Mouse (Mus musculus) forebrain, embryonic 15.5 days (tissue): ENCODE measurements around the gene Crat. TPM values are rescaled to one million over a fixed set of nuclear protein-coding genes. Genes with fewer than 3 reads are reported as not detected.

Experiments used
- ATAC-seq: fragments of 200-750 bp; cut with Nextera tagmentation; replicated peaks from 2 replicates; pipeline ENCODE4 v1.8.0; 2017; ENCODE audit warnings: mild to moderate bottlenecking, moderate TSS enrichment, moderate library complexity
- H3K27ac ChIP-seq: fragments of 300-500 bp; sonication (generic); replicated peaks from 2 replicates; pipeline ENCODE4 v1.5.1; 2015; ENCODE audit warnings: mild to moderate bottlenecking, inconsistent platforms
- H3K27me3 ChIP-seq: fragments of 300-500 bp; sonication (generic); 2 replicates; pipeline ENCODE4 v1.6.1; 2015; ENCODE audit warnings: inconsistent platforms
- H3K36me3 ChIP-seq: fragments of 300-500 bp; sonication (generic); 2 replicates; pipeline ENCODE4 v1.6.1; 2015; ENCODE audit warnings: mild to moderate bottlenecking, inconsistent platforms
- H3K4me1 ChIP-seq: fragments of 300-500 bp; sonication (generic); 2 replicates; pipeline ENCODE4 v1.6.1; 2015; ENCODE audit warnings: inconsistent platforms
- H3K4me2 ChIP-seq: fragments of 300-500 bp; sonication (generic); replicated peaks from 2 replicates; pipeline ENCODE4 v1.6.1; 2015; ENCODE audit warnings: mild to moderate bottlenecking, inconsistent platforms
- H3K4me3 ChIP-seq: fragments of 300-500 bp; sonication (generic); 2 replicates; pipeline ENCODE4 v1.5.1; 2015; ENCODE audit warnings: mild to moderate bottlenecking, inconsistent platforms
- H3K9ac ChIP-seq: fragments of 300-500 bp; sonication (generic); replicated peaks from 2 replicates; pipeline ENCODE4 v1.6.1; 2015; ENCODE audit warnings: mild to moderate bottlenecking, inconsistent platforms
- H3K9me3 ChIP-seq: fragments of 300-500 bp; sonication (generic); 2 replicates; pipeline ENCODE4 v1.6.1; 2016; ENCODE audit warnings: inconsistent platforms
- WGBS: fragments of 180-500 bp; shearing (Covaris S2); methylation state at CpG from one replicate; pipeline ENCODE4 v1.1.7; 2015; ENCODE audit warnings: mixed read lengths; 5-methylcytosine and 5-hydroxymethylcytosine counted together
- polyA plus RNA-seq: library from polyadenylated mRNA; unstranded; fragments of >200 nt; fragmentation: Nextera tagmentation; extraction: Ambion mirVana; gene quantifications from 2 replicates; pipeline ENCODE4 v1.2.1, GENCODE M21; 2015

The Crat gene
- 20.5 and 22.6 TPM in 2 replicates for polyA plus RNA-seq

- H3K4me1 ChIP-seq, result peaks cover 48% of the 10 kb centered on the region
- H3K9ac ChIP-seq, result peak within 1 kb of the TSS; percentile 95
- H3K4me3 ChIP-seq, result peak within 1 kb of the TSS; percentile 93
- peak within 1 kb of the TSS; percentile 98 for H3K27ac ChIP-seq
- H3K36me3 ChIP-seq, result peaks cover 6% of the 10 kb centered on the region; the same call in 1 of the 2 replicates
- H3K4me2 ChIP-seq, result peak within 1 kb of the TSS; percentile 86
- ATAC-seq, result peak; percentile 88
- H3K9me3 ChIP-seq, result no peaks in the 10 kb centered on the region
- under 1% methylated on average over 58 of the region's 58 CpGs for WGBS
- H3K27me3 ChIP-seq, result no peaks in the 10 kb centered on the region
Observed at GRCm38 (mm10) chr2:30415157-30415935, at the start of gene Crat. TSS of gene Crat (minus strand) at chr2:30415813.

- ATAC-seq, result no peak
- H3K4me3 ChIP-seq, result no peak overlapping the region
Observed at GRCm38 (mm10) chr2:30464411-30464810, 48.8 kb upstream of the Crat start.

GRCm38 (mm10) chr2:30463904-30464330 is 48.3 kb upstream of the Crat start:
- peaks cover 13% of the 10 kb centered on the region for H3K4me1 ChIP-seq
- H3K27me3 ChIP-seq, result no peaks in the 10 kb centered on the region
- H3K9ac ChIP-seq, result no peak overlapping the region
- no peaks in the 10 kb centered on the region for H3K36me3 ChIP-seq
- H3K4me2 ChIP-seq, result peak overlapping the region; percentile 23
- 4% methylated on average over 9 of the region's 9 CpGs for WGBS
- H3K4me3 ChIP-seq, result peak overlapping the region; percentile 10
- no peak overlapping the region for H3K27ac ChIP-seq
- peak; percentile 62 for ATAC-seq
- no peaks in the 10 kb centered on the region for H3K9me3 ChIP-seq

More at GRCm38 (mm10) chr2:30464411-30464810, 48.8 kb upstream of the Crat start:
- Histone ChIP-seq H3K9ac (no peak overlapping the region), H3K36me3 (no peaks in the 10 kb centered on the region), H3K4me2 (peak overlapping the region; percentile 23; the same call in 1 of the 2 replicates), H3K27ac (no peak overlapping the region), H3K9me3 (no peaks in the 10 kb centered on the region), H3K27me3 (no peaks in the 10 kb centered on the region), H3K4me1 (peaks cover 17% of the 10 kb centered on the region)
- 66% methylated on average over 5 of the region's 5 CpGs for WGBS

- 35% methylated on average over 5 of the region's 5 CpGs for WGBS
- peaks cover 11% of the 10 kb centered on the region; the same call in 1 of the 2 replicates for H3K4me1 ChIP-seq
- H3K27ac ChIP-seq, result no peak overlapping the region
- no peak overlapping the region for H3K4me3 ChIP-seq
- H3K36me3 ChIP-seq, result no peaks in the 10 kb centered on the region
- H3K9me3 ChIP-seq, result no peaks in the 10 kb centered on the region
- no peaks in the 10 kb centered on the region for H3K27me3 ChIP-seq
- ATAC-seq, result no peak
- H3K4me2 ChIP-seq, result no peak overlapping the region
- no peak overlapping the region for H3K9ac ChIP-seq
Observed at GRCm38 (mm10) chr2:30463341-30463761, 47.7 kb upstream of the Crat start.

- Histone ChIP-seq H3K27me3 (no peaks in the 10 kb centered on the region), H3K4me2 (no peak overlapping the region), H3K9ac (no peak overlapping the region), H3K4me1 (peaks cover 11% of the 10 kb centered on the region; the same call in 1 of the 2 replicates), H3K27ac (no peak overlapping the region), H3K9me3 (no peaks in the 10 kb centered on the region), H3K36me3 (no peaks in the 10 kb centered on the region), H3K4me3 (no peak overlapping the region)
- WGBS, result 90% methylated on average over 6 of the region's 6 CpGs
- ATAC-seq, result no peak
Observed at GRCm38 (mm10) chr2:30459241-30459640, 43.6 kb upstream of the Crat start.

- Histone ChIP-seq H3K4me1 (peaks cover 3% of the 10 kb centered on the region; the same call in 1 of the 2 replicates), H3K4me2 (no peak overlapping the region), H3K9me3 (no peaks in the 10 kb centered on the region), H3K36me3 (no peaks in the 10 kb centered on the region), H3K9ac (no peak overlapping the region), H3K4me3 (no peak overlapping the region), H3K27me3 (no peaks in the 10 kb centered on the region), H3K27ac (no peak overlapping the region)
- no peak for ATAC-seq
- WGBS, result 85% methylated on average over 6 of the region's 6 CpGs
Observed at GRCm38 (mm10) chr2:30458349-30458748, 42.7 kb upstream of the Crat start.

- WGBS, result 81% methylated on average over 13 of the region's 13 CpGs
- H3K36me3 ChIP-seq, result no peaks in the 10 kb centered on the region
- no peaks in the 10 kb centered on the region for H3K27me3 ChIP-seq
- H3K4me2 ChIP-seq, result no peak overlapping the region
- no peak overlapping the region for H3K4me3 ChIP-seq
- no peaks in the 10 kb centered on the region for H3K4me1 ChIP-seq
- H3K9me3 ChIP-seq, result no peaks in the 10 kb centered on the region
- no peak for ATAC-seq
- 0 out of 2 replicates have a peak overlapping the region, but pooled peaks have one; percentile 3 for H3K27ac ChIP-seq
- no peak overlapping the region for H3K9ac ChIP-seq
Observed at GRCm38 (mm10) chr2:30456104-30456980, 40.7 kb upstream of the Crat start.

- peaks cover 11% of the 10 kb centered on the region for H3K36me3 ChIP-seq
- H3K9me3 ChIP-seq, result no peaks in the 10 kb centered on the region
- H3K27me3 ChIP-seq, result no peaks in the 10 kb centered on the region
- no peak overlapping the region for H3K4me3 ChIP-seq
- no peak overlapping the region for H3K4me2 ChIP-seq
- 85% methylated on average over 5 of the region's 5 CpGs for WGBS
- no peak overlapping the region for H3K27ac ChIP-seq
- H3K4me1 ChIP-seq, result no peaks in the 10 kb centered on the region
- no peak for ATAC-seq
- H3K9ac ChIP-seq, result no peak overlapping the region
Observed at GRCm38 (mm10) chr2:30454587-30454986, 39.0 kb upstream of the Crat start.

- ATAC-seq, result no peak
- Histone ChIP-seq H3K27me3 (no peaks in the 10 kb centered on the region), H3K9me3 (no peaks in the 10 kb centered on the region), H3K27ac (no peak overlapping the region), H3K4me2 (no peak overlapping the region), H3K36me3 (peaks cover 14% of the 10 kb centered on the region), H3K9ac (no peak overlapping the region), H3K4me1 (no peaks in the 10 kb centered on the region), H3K4me3 (no peak overlapping the region)
- 88% methylated on average over 3 of the region's 3 CpGs for WGBS
Observed at GRCm38 (mm10) chr2:30453570-30453969, 38.0 kb upstream of the Crat start.

GRCm38 (mm10) chr2:30451525-30451924 is 35.9 kb upstream of the Crat start:
- Histone ChIP-seq H3K27ac (no peak overlapping the region), H3K27me3 (no peaks in the 10 kb centered on the region), H3K9me3 (no peaks in the 10 kb centered on the region), H3K4me2 (no peak overlapping the region), H3K4me3 (no peak overlapping the region), H3K36me3 (peaks cover 19% of the 10 kb centered on the region), H3K9ac (no peak overlapping the region), H3K4me1 (no peaks in the 10 kb centered on the region)
- WGBS, result 87% methylated on average over 3 of the region's 3 CpGs
- ATAC-seq, result no peak

GRCm38 (mm10) chr2:30450530-30450929 is 34.9 kb upstream of the Crat start:
- H3K4me1 ChIP-seq, result no peaks in the 10 kb centered on the region

GRCm38 (mm10) chr2:30448371-30448770 is 32.8 kb upstream of the Crat start:
- Histone ChIP-seq H3K9ac (no peak overlapping the region), H3K36me3 (peaks cover 34% of the 10 kb centered on the region), H3K27ac (no peak overlapping the region), H3K4me2 (no peak overlapping the region), H3K9me3 (no peaks in the 10 kb centered on the region), H3K4me1 (peaks cover 5% of the 10 kb centered on the region), H3K27me3 (no peaks in the 10 kb centered on the region), H3K4me3 (no peak overlapping the region)
- ATAC-seq, result no peak
- WGBS, result 92% methylated on average over 7 of the region's 7 CpGs

More at GRCm38 (mm10) chr2:30450530-30450929, 34.9 kb upstream of the Crat start:
- H3K9ac ChIP-seq, result no peak overlapping the region
- no peaks in the 10 kb centered on the region for H3K27me3 ChIP-seq
- no peak overlapping the region for H3K27ac ChIP-seq
- no peaks in the 10 kb centered on the region for H3K9me3 ChIP-seq
- WGBS, result 66% methylated on average over 1 of the region's 1 CpGs
- H3K4me2 ChIP-seq, result no peak overlapping the region
- ATAC-seq, result no peak
- H3K36me3 ChIP-seq, result peaks cover 21% of the 10 kb centered on the region
- H3K4me3 ChIP-seq, result no peak overlapping the region
